Mouse (Mus musculus): ENCODE measurements around the gene Pbrm1.

GRCm38 (mm10) chr14:31078597-31079208 is 59.8 kb downstream of the Pbrm1 start:
- TF ChIP-seq CTCF (IDR thresholded peaks at IDR 0.05; ENCODE audit: borderline replicate concordance, extremely low read depth, insufficient read depth, insufficient read length) (no peak), POLR2A (IDR thresholded peaks at IDR 0.05; ENCODE audit: borderline replicate concordance, extremely low read depth, insufficient read depth, insufficient read length, poor library complexity, severe bottlenecking) (no peak)

All from brain, embryonic 14.5 days (tissue).